In genomic region chrX:120292832-120293750, GRCm38 (mm10) we compare ENCODE assay signal across 10 mouse cellular contexts. TPM values are rescaled to one million over a fixed set of nuclear protein-coding genes. Genes with fewer than 3 reads are reported as not detected.
DNase-seq lines count a peak whose midpoint lies in the region; ATAC-seq and TF ChIP-seq lines count a peak whose summit lies in the region.
"Had no signal": no experiment of that assay in that cellular context is flagged by ENCODE, and none has a peak within 500 bp of the region (broad histone marks: within the 10 kb centered on the region; RNA-seq: fewer than 3 reads in every experiment).

No protein-coding gene starts in this region.

- H3K36me3 ChIP-seq in heart, embryonic 14.5 days (ENCODE audit: control insufficient read depth, insufficient read depth, low read length) = no peaks in the 10 kb centered on the region
- no peaks in the 10 kb centered on the region for H3K36me3 ChIP-seq in midbrain, postnatal 0 days (ENCODE audit: insufficient read depth, low read length)
- H3K36me3 ChIP-seq in thymus, adult 2 months (ENCODE audit: control insufficient read depth, insufficient read depth, low read length) = no peaks in the 10 kb centered on the region

- H3K9me3 ChIP-seq in heart, embryonic 14.5 days (ENCODE audit: control insufficient read depth, low read length) = no peaks in the 10 kb centered on the region
- no peaks in the 10 kb centered on the region for H3K9me3 ChIP-seq in midbrain, postnatal 0 days (ENCODE audit: low read length)

- 0 out of 2 replicates have a peak, but pooled peaks have one; percentile 31 for ATAC-seq in heart, embryonic 14.5 days (ENCODE audit: insufficient number of reproducible peaks, insufficient read depth, low FRiP score, low read depth)
- ATAC-seq in frontal cortex, adult (ENCODE audit: low TSS enrichment) = peak; percentile 42
- peak; percentile 83 for ATAC-seq in midbrain, postnatal 0 days (ENCODE audit: low FRiP score)

- no peak for TF ChIP-seq POLR2A in thymus, adult 2 months (IDR thresholded peaks at IDR 0.05; ENCODE audit: control insufficient read depth, extremely low read depth, insufficient read depth, low read length, poor library complexity)

- no peaks in the 10 kb centered on the region; a peak in 1 of 4 replicates for H3K4me1 ChIP-seq in heart, embryonic 14.5 days (ENCODE audit: control insufficient read depth in 2 of 2, insufficient read depth in 2 of 2, low read length in 2 of 2)
- H3K4me1 ChIP-seq in midbrain, postnatal 0 days (ENCODE audit: insufficient read depth, low read length) = no peaks in the 10 kb centered on the region
- H3K4me1 ChIP-seq in thymus, adult 2 months (replicated peaks; ENCODE audit: control insufficient read depth, insufficient read depth, low read length) = no peaks in the 10 kb centered on the region

- peak overlapping the region; percentile 51 to 54 for H3K4me3 ChIP-seq in heart, embryonic 14.5 days (ENCODE audit: control insufficient read depth in 1 of 2, insufficient read depth in 1 of 2, low read depth in 1 of 2, low read length in 2 of 2)
- H3K4me3 ChIP-seq in midbrain, postnatal 0 days (ENCODE audit: low read depth, low read length) = peak overlapping the region; percentile 43
- no peak overlapping the region for H3K4me3 ChIP-seq in thymus, adult 2 months (ENCODE audit: control insufficient read depth, insufficient read depth, low read length)

- H3K4me2 ChIP-seq in heart, embryonic 14.5 days (ENCODE audit: low read length) = peak overlapping the region; percentile 83
- H3K4me2 ChIP-seq in midbrain, postnatal 0 days (ENCODE audit: low read depth, low read length, poor library complexity, severe bottlenecking) = peak overlapping the region; percentile 64

- peak; percentile 47 for TF ChIP-seq CTCF in midbrain, postnatal 0 days (IDR thresholded peaks at IDR 0.05)
- TF ChIP-seq CTCF in thymus, adult 2 months (IDR thresholded peaks at IDR 0.05; ENCODE audit: borderline replicate concordance, control insufficient read depth, extremely low read depth, insufficient read depth, low read length, poor library complexity) = no peak

- WGBS in heart, embryonic 14.5 days = 3% methylated on average over 34 of the region's 46 CpGs
- WGBS in midbrain, postnatal 0 days = 16% methylated on average over 45 of the region's 46 CpGs
- WGBS in thymus, adult 2 months = 4% methylated on average over 33 of the region's 46 CpGs

- DNase-seq in heart, postnatal 4 days = no peak
- DNase-seq in cerebellum, adult 8-10 months = peak; percentile 18
- DNase-seq in left cerebral cortex, adult 8-10 months (ENCODE audit: low spot score in 2 of 2) = peak; percentile 16 to 21
- DNase-seq in midbrain, postnatal 0 days (ENCODE audit: low spot score) = peak; percentile 69
- no peak for DNase-seq in thymus, postnatal 10 days (ENCODE audit: low spot score in 2 of 2)
- no peak for DNase-seq in thymus, adult 2 months

- H3K27ac ChIP-seq in heart, embryonic 14.5 days (replicated peaks in 1 of 2; ENCODE audit: control insufficient read depth in 1 of 2, insufficient read depth in 1 of 2, low read depth in 2 of 2, low read length in 2 of 2) = 0 out of 4 replicates have a peak overlapping the region, but pooled peaks have one; percentile 4 to 6
- H3K27ac ChIP-seq in midbrain, postnatal 0 days (ENCODE audit: low read depth, low read length) = peak overlapping the region; percentile 67
- H3K27ac ChIP-seq in thymus, adult 2 months (ENCODE audit: control insufficient read depth, insufficient read depth, low read length) = no peak overlapping the region

- no peaks in the 10 kb centered on the region for H3K27me3 ChIP-seq in heart, embryonic 14.5 days (ENCODE audit: control insufficient read depth, insufficient read depth, low read length)
- no peaks in the 10 kb centered on the region for H3K27me3 ChIP-seq in midbrain, postnatal 0 days (ENCODE audit: insufficient read depth, low read length)
- H3K27me3 ChIP-seq in thymus, adult 2 months (ENCODE audit: control insufficient read depth, insufficient read depth, low read length) = no peaks in the 10 kb centered on the region

- H3K9ac ChIP-seq in heart, embryonic 14.5 days (ENCODE audit: low read length) = peak overlapping the region; percentile 67
- peak overlapping the region; percentile 54 for H3K9ac ChIP-seq in midbrain, postnatal 0 days (replicated peaks; ENCODE audit: low read length, poor library complexity, severe bottlenecking)

RNA-seq across cellular contexts. Expression of gene Pcdh11x, which starts 3.0 kb away (rescaled TPM):
- 3.1 and 3.5 TPM in 2 replicates for polyA plus RNA-seq in heart, embryonic 14.5 days (2014; fragmentation: Nextera tagmentation; extraction: Ambion mirVana)
- total RNA-seq in heart, postnatal 4 days (2021) = under 1 TPM; 0.19 to 0.61 TPM
- 10 to 100 TPM; 20.8 to 24.8 (median 23.5) TPM for total RNA-seq in left cerebral cortex, adult 8-10 months (2022)
- 101 and 113 TPM in 2 replicates for total RNA-seq in midbrain, postnatal 0 days (2014; rRNA removed)
- polyA plus RNA-seq in midbrain, postnatal 0 days (2015; fragmentation: Nextera tagmentation; extraction: Ambion mirVana) = 56.9 and 57.8 TPM in 2 replicates
- polyA plus RNA-seq in thymus, adult 2 months (2012; rRNA removed) = not detected in 2 replicates
- total RNA-seq: MEL had no signal
- polyA plus RNA-seq: large intestine, adult 2 months had no signal

RNA-seq across cellular contexts. Expression of gene H2afb3, which starts 19.8 kb away (rescaled TPM):
- polyA plus RNA-seq in heart, embryonic 14.5 days (2014; fragmentation: Nextera tagmentation; extraction: Ambion mirVana) = not detected in 2 replicates
- total RNA-seq in heart, postnatal 4 days (2021) = not detected
- not detected for total RNA-seq in left cerebral cortex, adult 8-10 months (2022)
- not detected in 2 replicates for total RNA-seq in midbrain, postnatal 0 days (2014; rRNA removed)
- not detected in 2 replicates for polyA plus RNA-seq in midbrain, postnatal 0 days (2015; fragmentation: Nextera tagmentation; extraction: Ambion mirVana)
- polyA plus RNA-seq in thymus, adult 2 months (2012; rRNA removed) = not detected in 2 replicates
- total RNA-seq: MEL had no signal
- polyA plus RNA-seq: large intestine, adult 2 months had no signal

Comparison
In these comparisons a context has a peak if more than half of its experiments do, and no peak if none do; other contexts are left out.
1. ATAC-seq: peak in every context shown above with its lines; median percentile 83 in midbrain, postnatal 0 days; 42 in frontal cortex, adult; 31 in heart, embryonic 14.5 days.
2. DNase-seq: peak in cerebellum, adult 8-10 months (single experiment), left cerebral cortex, adult 8-10 months (2 of 2) and midbrain, postnatal 0 days (single experiment); none in heart, postnatal 4 days (single experiment), thymus, postnatal 10 days (0 of 2) and thymus, adult 2 months (single experiment).
3. RNA of gene Pcdh11x, which starts 3.0 kb away (total RNA-seq): 101 to 113 TPM in midbrain, postnatal 0 days and 20.8 to 24.8 TPM in left cerebral cortex, adult 8-10 months; 0.19 to 0.61 TPM in heart, postnatal 4 days; every median in the first group is over 10 times any median in the second.